Mouse (Mus musculus) kidney, postnatal 0 days (tissue): ENCODE measurements around the gene Cc2d2b. TPM values are rescaled to one million over a fixed set of nuclear protein-coding genes. Genes with fewer than 3 reads are reported as not detected.

Experiments used
- ATAC-seq: fragments of 200-750 bp; cut with Nextera tagmentation; replicated peaks from 2 replicates; pipeline ENCODE4 v1.8.0; 2017; ENCODE audit warnings: low read depth, moderate number of reproducible peaks, moderate TSS enrichment, moderate library complexity; ENCODE audit not compliant: low FRiP score
- DNase-seq: peaks from one replicate; pipeline ENCODE4 v3.0.0-alpha.2; 2016; ENCODE audit warnings: low spot score
- H3K27ac ChIP-seq: fragments of 300-500 bp; sonication (generic); 2 replicates; pipeline ENCODE4 v1.5.1; 2014; ENCODE audit warnings: mild to moderate bottlenecking
- H3K27me3 ChIP-seq: fragments of 300-500 bp; sonication (generic); 2 replicates; pipeline ENCODE4 v1.6.1; 2014; ENCODE audit warnings: low read length, mixed read lengths; ENCODE audit not compliant: insufficient read depth
- H3K36me3 ChIP-seq: fragments of 300-500 bp; sonication (generic); 2 replicates; pipeline ENCODE4 v1.6.1; 2014; ENCODE audit warnings: low read length, mixed read lengths; ENCODE audit not compliant: insufficient read depth
- H3K4me1 ChIP-seq: fragments of 300-500 bp; sonication (generic); replicated peaks from 2 replicates; pipeline ENCODE4 v1.6.1; 2014; ENCODE audit warnings: antibody characterized with exemption, low read length, mixed read lengths; ENCODE audit not compliant: insufficient read depth
- H3K4me2 ChIP-seq: fragments of 300-500 bp; sonication (generic); 2 replicates; pipeline ENCODE4 v1.6.1; 2014; ENCODE audit warnings: mild to moderate bottlenecking, low read length, moderate library complexity, mixed read lengths
- H3K4me3 ChIP-seq: fragments of 300-500 bp; sonication (generic); replicated peaks from 2 replicates; pipeline ENCODE4 v1.5.1; 2014; ENCODE audit warnings: low read depth, low read length
- H3K9ac ChIP-seq: fragments of 300-500 bp; sonication (generic); 2 replicates; pipeline ENCODE4 v1.6.1; 2014; ENCODE audit warnings: low read depth, low read length
- H3K9me3 ChIP-seq: fragments of 300-500 bp; sonication (generic); replicated peaks from 2 replicates; pipeline ENCODE4 v1.6.1; 2016; ENCODE audit warnings: low read length, inconsistent platforms, mixed read lengths
- CTCF ChIP-seq: IDR thresholded peaks from 2 replicates; pipeline ENCODE4 v1.5.1; 2016; ENCODE audit warnings: antibody characterized with exemption, low read depth, mild to moderate bottlenecking, moderate library complexity
- WGBS: fragments of 180-500 bp; shearing (Covaris S2); extraction: QIAGEN DNeasy Blood & Tissue Kit; methylation state at CpG from one replicate; pipeline ENCODE4 v1.1.7; 2014; 5-methylcytosine and 5-hydroxymethylcytosine counted together
- polyA plus RNA-seq: library from polyadenylated mRNA; unstranded; fragments of >200 nt; fragmentation: Nextera tagmentation; extraction: Ambion mirVana; gene quantifications from 2 replicates; pipeline ENCODE4 v1.2.1, GENCODE M21; 2015

Gene Cc2d2b
- polyA plus RNA-seq, 1 experiment from 2014 or later: not detected

GRCm38 (mm10) chr19:40859555-40859954, 111.0 kb downstream of the Cc2d2b start:
- H3K9ac ChIP-seq: no peak overlapping the region
- H3K4me3 ChIP-seq: no peak overlapping the region
- WGBS: 59% methylated on average over 4 of the region's 4 CpGs
- no peak for TF ChIP-seq CTCF
- ATAC-seq (no peak), DNase-seq (no peak)
- H3K4me1 ChIP-seq: no peaks in the 10 kb centered on the region
- H3K27ac ChIP-seq: no peak overlapping the region
- no peak overlapping the region for H3K4me2 ChIP-seq
- H3K36me3 ChIP-seq: no peaks in the 10 kb centered on the region
- H3K27me3 ChIP-seq: no peaks in the 10 kb centered on the region
- no peaks in the 10 kb centered on the region for H3K9me3 ChIP-seq

GRCm38 (mm10) chr19:40868284-40868683, 119.7 kb downstream of the Cc2d2b start:
- Histone ChIP-seq H3K4me3 (no peak overlapping the region), H3K9me3 (no peaks in the 10 kb centered on the region), H3K27ac (no peak overlapping the region), H3K36me3 (no peaks in the 10 kb centered on the region), H3K27me3 (no peaks in the 10 kb centered on the region), H3K4me2 (no peak overlapping the region), H3K9ac (no peak overlapping the region), H3K4me1 (no peaks in the 10 kb centered on the region)
- no peak for TF ChIP-seq CTCF
- WGBS: 27% methylated on average over 5 of the region's 5 CpGs
- ATAC-seq (no peak), DNase-seq (peak; percentile 16)

GRCm38 (mm10) chr19:40869425-40870105, 121.0 kb downstream of the Cc2d2b start:
- H3K27ac ChIP-seq: no peak overlapping the region
- H3K9me3 ChIP-seq: no peaks in the 10 kb centered on the region
- H3K36me3 ChIP-seq: no peaks in the 10 kb centered on the region
- ATAC-seq (no peak), DNase-seq (no peak)
- no peak overlapping the region for H3K4me2 ChIP-seq
- TF ChIP-seq CTCF: no peak
- H3K27me3 ChIP-seq: no peaks in the 10 kb centered on the region; the same call in 1 of the 2 replicates
- H3K4me3 ChIP-seq: no peak overlapping the region
- H3K9ac ChIP-seq: no peak overlapping the region
- WGBS: 93% methylated on average over 3 of the region's 3 CpGs
- no peaks in the 10 kb centered on the region for H3K4me1 ChIP-seq

- WGBS: 2% methylated on average over 51 of the region's 51 CpGs
- Histone ChIP-seq H3K9me3 (no peaks in the 10 kb centered on the region), H3K9ac (no peak overlapping the region; the same call in 1 of the 2 replicates), H3K36me3 (no peaks in the 10 kb centered on the region), H3K4me1 (no peaks in the 10 kb centered on the region), H3K27me3 (peaks cover 14% of the 10 kb centered on the region), H3K4me2 (peak overlapping the region; percentile 67), H3K27ac (peak overlapping the region; percentile 74), H3K4me3 (peak overlapping the region; percentile 38)
- ATAC-seq (peak; percentile 98), DNase-seq (peak; percentile 97)
- TF ChIP-seq CTCF: peak; percentile 69
Observed at GRCm38 (mm10) chr19:40872955-40873665, 124.6 kb downstream of the Cc2d2b start.

Other genes starting within 250 kb of the Cc2d2b start
- gene Sorbs1, start 235.0 kb upstream of the Cc2d2b start, polyA plus RNA-seq: 46.5 and 49.9 TPM in 2 replicates
- gene Aldh18a1, start 160.3 kb upstream of the Cc2d2b start, polyA plus RNA-seq: 28.4 and 33.4 TPM in 2 replicates
- gene Tctn3, start 136.5 kb upstream of the Cc2d2b start, polyA plus RNA-seq: 9.3 and 11.0 TPM in 2 replicates
- gene Entpd1, start 136.4 kb upstream of the Cc2d2b start, polyA plus RNA-seq: 8.5 and 9.1 TPM in 2 replicates
- gene Ccnj, start 82.5 kb downstream of the Cc2d2b start, polyA plus RNA-seq: 8.8 and 9.0 TPM in 2 replicates
- gene Zfp518a, start 146.0 kb downstream of the Cc2d2b start, polyA plus RNA-seq: 9.3 and 9.6 TPM in 2 replicates
- 29.7 and 29.9 TPM in 2 replicates for gene Blnk, start 245.8 kb downstream of the Cc2d2b start, polyA plus RNA-seq